Mouse (Mus musculus): ENCODE results near the gene Mios. TPM values are rescaled to one million over a fixed set of nuclear protein-coding genes. Genes with fewer than 3 reads are reported as not detected.

Gene Mios
- 4.3 and 5.6 TPM in 2 replicates for polyA plus RNA-seq (2012; rRNA removed; ENCODE audit: low replicate concordance)

DNA sequence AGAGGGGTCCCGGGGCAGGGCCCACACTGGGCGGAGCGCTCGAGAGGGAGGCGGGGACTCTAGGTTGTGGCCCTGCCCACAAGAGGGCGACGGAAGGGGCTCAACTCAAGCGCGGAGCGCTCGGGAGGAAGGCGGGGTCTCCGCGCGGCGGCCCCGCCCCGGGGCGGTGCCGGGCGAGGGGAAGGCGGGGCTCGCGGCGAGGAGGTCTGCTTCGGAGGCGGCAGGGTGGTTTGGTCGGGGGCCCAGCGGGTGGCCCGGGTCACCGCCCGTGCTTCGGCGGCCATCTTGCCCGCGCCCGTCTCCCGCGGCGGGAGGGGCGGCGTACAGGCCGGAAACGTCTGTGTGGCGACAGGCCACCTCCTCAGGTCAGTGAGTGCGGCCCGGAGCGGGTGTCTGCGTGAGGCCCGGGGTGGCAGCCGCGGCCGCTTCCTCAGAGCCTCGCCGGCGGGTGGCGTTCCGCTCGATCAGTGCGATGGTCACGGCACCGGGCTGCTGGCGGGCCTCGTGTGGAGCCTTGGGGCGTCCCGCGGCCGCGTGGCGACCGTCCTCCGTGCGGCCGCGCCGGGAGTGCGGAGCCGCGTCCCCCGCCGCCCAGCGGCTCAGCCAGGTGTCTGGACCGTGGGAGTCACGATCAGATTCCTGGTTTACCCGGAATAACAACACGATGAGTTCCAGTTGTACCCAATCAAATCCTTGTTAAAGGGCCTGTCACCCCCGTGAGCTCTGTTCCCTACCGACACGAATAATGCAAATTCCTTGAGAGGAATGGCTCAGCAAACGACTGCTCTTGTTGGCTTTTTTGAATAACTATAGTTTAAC, at the start of gene Mios:
Gene Mios (plus strand): TSS at position 176 of the 819 bp plus-strand sequence.

DNA sequence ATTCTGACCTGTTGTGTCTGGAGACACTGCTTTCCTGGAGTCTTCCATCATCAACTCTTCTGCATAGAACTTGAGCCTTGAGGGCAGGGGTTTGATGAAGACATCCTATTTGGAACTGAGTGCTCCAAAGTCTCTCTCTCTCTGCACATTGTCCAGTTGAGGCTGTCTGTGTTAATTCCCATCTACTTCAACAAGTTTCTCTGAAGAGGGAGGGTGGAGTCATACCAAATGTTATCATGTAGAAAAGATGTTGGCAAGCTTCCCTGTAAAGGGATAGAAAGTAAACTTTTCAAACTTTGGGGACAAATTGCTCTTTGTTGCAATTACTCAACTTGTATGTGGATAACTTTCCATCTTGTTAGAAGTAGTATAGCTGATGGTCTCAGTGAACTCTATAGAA, 16.5 kb upstream of the Mios start, which contains the start of gene Col28a1:
Gene Col28a1 (minus strand): TSS at position 101 of the 400 bp plus-strand sequence.

DNA sequence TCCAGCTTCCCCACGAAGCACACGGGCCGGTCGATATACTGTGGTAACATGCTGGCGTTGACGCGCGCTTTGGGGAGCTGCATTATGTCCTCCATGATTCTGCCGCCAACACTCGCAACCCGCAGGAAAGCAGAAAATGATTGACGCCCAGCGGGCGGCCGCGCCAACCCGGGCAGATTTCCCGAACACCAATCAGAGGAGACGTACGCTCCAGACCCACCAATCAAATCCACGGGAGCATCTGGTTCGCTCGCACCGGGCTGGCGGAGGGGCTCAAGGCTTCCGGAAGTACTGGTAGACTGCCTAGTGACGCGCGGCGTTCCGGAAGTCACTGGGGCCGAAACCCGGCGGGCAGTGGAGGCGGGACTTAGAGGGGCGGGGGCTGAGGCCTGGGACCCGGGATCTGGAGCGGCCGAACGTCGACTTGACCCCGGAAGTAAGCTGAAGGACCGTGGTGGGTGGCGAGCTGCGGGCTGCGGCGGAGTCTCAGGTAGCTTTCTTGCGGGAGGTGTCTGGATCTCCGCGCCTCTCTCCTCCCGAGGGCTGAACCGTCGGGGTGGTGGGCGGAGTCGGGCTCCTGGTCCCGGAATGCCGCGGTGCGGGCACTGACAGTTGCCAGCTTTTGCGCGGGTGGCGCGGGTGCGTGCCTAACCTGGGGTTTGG, 50.1 kb downstream of the Mios start, which contains the start of the genes Rpa3, Umad1 and Gm45062:
Gene Rpa3 (minus strand): TSS at position 170 of the 663 bp plus-strand sequence.
Gene Umad1 (plus strand): TSS at position 285 of the 663 bp plus-strand sequence.
Gene Gm45062 (plus strand): TSS at position 447 of the 663 bp plus-strand sequence.

Other genes starting within 250 kb of the Mios start
- gene Col28a1, start 16.6 kb upstream of the Mios start, polyA plus RNA-seq (2012; rRNA removed; ENCODE audit: low replicate concordance) = 0.42 and 1.6 TPM in 2 replicates
- 4.4 and 6.5 TPM in 2 replicates for gene Rpa3, start 50.0 kb downstream of the Mios start, polyA plus RNA-seq (2012; rRNA removed; ENCODE audit: low replicate concordance)
- 11.2 and 15.6 TPM in 2 replicates for gene Umad1, start 50.1 kb downstream of the Mios start, polyA plus RNA-seq (2012; rRNA removed; ENCODE audit: low replicate concordance)
- 0.81 and 6.4 TPM in 2 replicates for gene Gm45062, start 50.2 kb downstream of the Mios start, polyA plus RNA-seq (2012; rRNA removed; ENCODE audit: low replicate concordance)